Mouse (Mus musculus) hindbrain, embryonic 14.5 days (tissue): Measurements from ENCODE around the gene Gimap9. TPM values are rescaled to one million over a fixed set of nuclear protein-coding genes. Genes with fewer than 3 reads are reported as not detected.
"Not testable (repeated sequence)": the region's sequence is repeated elsewhere in the genome, so short reads cannot be mapped to it uniquely, and the experiment has no call there.

Experiments
- ATAC-seq: fragments of 200-750 bp; cut with Nextera tagmentation; 2 replicates; pipeline ENCODE4 v1.8.0; 2017; ENCODE audit warnings: moderate number of reproducible peaks, mild to moderate bottlenecking, moderate TSS enrichment, moderate library complexity; ENCODE audit not compliant: low FRiP score
- DNase-seq: peaks from one replicate; pipeline ENCODE4 v3.0.0-alpha.2; 2015; ENCODE audit warnings: low spot score
- H3K27ac ChIP-seq: fragments of 300-500 bp; sonication (generic); 2 replicates; pipeline ENCODE4 v1.5.1; 2014; ENCODE audit warnings: mild to moderate bottlenecking, moderate library complexity
- H3K27me3 ChIP-seq: fragments of 300-500 bp; sonication (generic); 2 replicates; pipeline ENCODE4 v1.6.1; 2014; ENCODE audit warnings: mild to moderate bottlenecking, low read length, mixed read lengths; ENCODE audit not compliant: control insufficient read depth, insufficient read depth
- H3K36me3 ChIP-seq: fragments of 300-500 bp; sonication (generic); replicated peaks from 2 replicates; pipeline ENCODE4 v1.6.1; 2014; ENCODE audit not compliant: control insufficient read depth, insufficient read depth
- H3K4me1 ChIP-seq: fragments of 300-500 bp; sonication (generic); replicated peaks from 2 replicates; pipeline ENCODE4 v1.6.1; 2014; ENCODE audit warnings: antibody characterized with exemption, low read length, mixed read lengths; ENCODE audit not compliant: control insufficient read depth, insufficient read depth
- H3K4me2 ChIP-seq: fragments of 300-500 bp; sonication (generic); replicated peaks from 2 replicates; pipeline ENCODE4 v1.6.1; 2014; ENCODE audit warnings: mild to moderate bottlenecking, moderate library complexity
- H3K4me3 ChIP-seq: fragments of 300-500 bp; sonication (generic); replicated peaks from 2 replicates; pipeline ENCODE4 v1.5.1; 2014; ENCODE audit warnings: mild to moderate bottlenecking, low read length
- H3K9ac ChIP-seq: fragments of 300-500 bp; sonication (generic); 2 replicates; pipeline ENCODE4 v1.6.1; 2014
- H3K9me3 ChIP-seq: fragments of 300-500 bp; sonication (generic); 2 replicates; pipeline ENCODE4 v1.6.1; 2016; ENCODE audit warnings: low read length; ENCODE audit not compliant: control insufficient read depth
- WGBS: fragments of 180-500 bp; shearing (Covaris S2); extraction: QIAGEN DNeasy Blood & Tissue Kit; methylation state at CpG from one replicate; pipeline ENCODE4 v1.1.7; 2014; 5-methylcytosine and 5-hydroxymethylcytosine counted together
- polyA plus RNA-seq: library from polyadenylated mRNA; unstranded; fragments of >200 nt; fragmentation: Nextera tagmentation; extraction: Ambion mirVana; gene quantifications from 2 replicates; pipeline ENCODE4 v1.2.1, GENCODE M21; 2014

The Gimap9 gene
- polyA plus RNA-seq, 1 experiment from 2014 or later: 1.6 TPM

GRCm38 (mm10) chr6:48683263-48683821 is 7.4 kb downstream of the Gimap9 start:
- H3K36me3 ChIP-seq, DNase-seq: not testable (repeated sequence)
- WGBS: 100% methylated on average over 3 of the region's 4 CpGs

GRCm38 (mm10) chr6:48684319-48684718 is 8.4 kb downstream of the Gimap9 start, which contains the start of gene Gimap4:
Gene Gimap4 (plus strand): TSS chr6:48684549.
- Histone ChIP-seq H3K4me3 (no peak within 1 kb of the TSS), H3K36me3 (no peaks in the 10 kb centered on the region), H3K4me2 (no peak within 1 kb of the TSS), H3K9me3 (no peaks in the 10 kb centered on the region), H3K27me3 (no peaks in the 10 kb centered on the region), H3K9ac (no peak within 1 kb of the TSS), H3K4me1 (no peaks in the 10 kb centered on the region), H3K27ac (no peak within 1 kb of the TSS)
- 84% methylated on average over 5 of the region's 5 CpGs for WGBS
- no peak for ATAC-seq
- no peak for DNase-seq

More at GRCm38 (mm10) chr6:48683263-48683821, 7.4 kb downstream of the Gimap9 start:
- not testable (repeated sequence) for H3K27ac ChIP-seq, ATAC-seq, H3K4me3 ChIP-seq, H3K9ac ChIP-seq, H3K27me3 ChIP-seq, H3K4me2 ChIP-seq, H3K4me1 ChIP-seq, H3K9me3 ChIP-seq

- Histone ChIP-seq H3K27ac (no peak overlapping the region), H3K4me3 (no peak overlapping the region), H3K9me3 (no peaks in the 10 kb centered on the region), H3K36me3 (no peaks in the 10 kb centered on the region), H3K4me2 (no peak overlapping the region), H3K4me1 (no peaks in the 10 kb centered on the region), H3K27me3 (no peaks in the 10 kb centered on the region), H3K9ac (no peak overlapping the region)
- DNase-seq (no peak), ATAC-seq (no peak)
- WGBS: 68% methylated on average over 4 of the region's 4 CpGs
Measured at GRCm38 (mm10) chr6:48684806-48685205, 8.9 kb downstream of the Gimap9 start.

- 95% methylated on average over 2 of the region's 2 CpGs for WGBS
- no peak for ATAC-seq
- no peaks in the 10 kb centered on the region for H3K27me3 ChIP-seq
Measured at GRCm38 (mm10) chr6:48685251-48685650, 9.3 kb downstream of the Gimap9 start.

GRCm38 (mm10) chr6:48685694-48686665 is 10.1 kb downstream of the Gimap9 start:
- Histone ChIP-seq H3K9me3 (no peaks in the 10 kb centered on the region), H3K4me1 (no peaks in the 10 kb centered on the region), H3K27ac (no peak overlapping the region), H3K4me2 (no peak overlapping the region), H3K9ac (no peak overlapping the region), H3K4me3 (no peak overlapping the region), H3K36me3 (no peaks in the 10 kb centered on the region), H3K27me3 (no peaks in the 10 kb centered on the region)
- 87% methylated on average over 7 of the region's 7 CpGs for WGBS
- ATAC-seq (no peak), DNase-seq (no peak)

More at GRCm38 (mm10) chr6:48685251-48685650, 9.3 kb downstream of the Gimap9 start:
- Histone ChIP-seq H3K9ac (no peak overlapping the region), H3K4me2 (no peak overlapping the region), H3K27ac (no peak overlapping the region), H3K4me1 (no peaks in the 10 kb centered on the region), H3K4me3 (no peak overlapping the region), H3K36me3 (no peaks in the 10 kb centered on the region), H3K9me3 (no peaks in the 10 kb centered on the region)
- no peak for DNase-seq

- Histone ChIP-seq H3K4me3 (no peak overlapping the region), H3K9me3 (no peaks in the 10 kb centered on the region), H3K27me3 (no peaks in the 10 kb centered on the region), H3K4me1 (no peaks in the 10 kb centered on the region), H3K36me3 (no peaks in the 10 kb centered on the region), H3K27ac (no peak overlapping the region), H3K9ac (no peak overlapping the region), H3K4me2 (no peak overlapping the region)
- 83% methylated on average over 2 of the region's 2 CpGs for WGBS
- ATAC-seq (no peak), DNase-seq (no peak)
Measured at GRCm38 (mm10) chr6:48687077-48687476, 11.1 kb downstream of the Gimap9 start.

- DNase-seq (no peak), ATAC-seq (no peak)
- no peaks in the 10 kb centered on the region for H3K4me1 ChIP-seq
- no peak overlapping the region for H3K4me2 ChIP-seq
- WGBS: 92% methylated on average over 2 of the region's 2 CpGs
- no peak overlapping the region for H3K9ac ChIP-seq
- H3K36me3 ChIP-seq: no peaks in the 10 kb centered on the region
- no peaks in the 10 kb centered on the region for H3K27me3 ChIP-seq
- no peaks in the 10 kb centered on the region for H3K9me3 ChIP-seq
- no peak overlapping the region for H3K4me3 ChIP-seq
- H3K27ac ChIP-seq: no peak overlapping the region
Measured at GRCm38 (mm10) chr6:48689320-48689719, 13.4 kb downstream of the Gimap9 start.

GRCm38 (mm10) chr6:48692962-48693361 is 17.0 kb downstream of the Gimap9 start:
- ATAC-seq: no peak
- 90% methylated on average over 6 of the region's 6 CpGs for WGBS
- H3K9ac ChIP-seq: no peak overlapping the region

GRCm38 (mm10) chr6:48696830-48697554 is 21.1 kb downstream of the Gimap9 start:
- no peaks in the 10 kb centered on the region for H3K9me3 ChIP-seq
- no peak for ATAC-seq
- H3K27me3 ChIP-seq: no peaks in the 10 kb centered on the region
- no peak for DNase-seq
- H3K9ac ChIP-seq: no peak overlapping the region
- H3K4me2 ChIP-seq: no peak overlapping the region
- H3K27ac ChIP-seq: no peak overlapping the region
- no peaks in the 10 kb centered on the region for H3K36me3 ChIP-seq
- WGBS: 86% methylated on average over 4 of the region's 4 CpGs
- no peak overlapping the region for H3K4me3 ChIP-seq
- H3K4me1 ChIP-seq: no peaks in the 10 kb centered on the region

More at GRCm38 (mm10) chr6:48692962-48693361, 17.0 kb downstream of the Gimap9 start:
- H3K9me3 ChIP-seq: no peaks in the 10 kb centered on the region
- no peak for DNase-seq
- H3K4me2 ChIP-seq: no peak overlapping the region
- H3K36me3 ChIP-seq: no peaks in the 10 kb centered on the region
- no peaks in the 10 kb centered on the region for H3K4me1 ChIP-seq
- H3K4me3 ChIP-seq: no peak overlapping the region
- no peaks in the 10 kb centered on the region for H3K27me3 ChIP-seq
- no peak overlapping the region for H3K27ac ChIP-seq
